Mouse (Mus musculus) hindbrain, postnatal 0 days (tissue): Measurements from ENCODE around the gene Tet1. TPM values are rescaled to one million over a fixed set of nuclear protein-coding genes. Genes with fewer than 3 reads are reported as not detected.
A peak's percentile ranks its signal among the peaks of the same experiment; 100 is the strongest.
"Not testable (repeated sequence)": the region's sequence is repeated elsewhere in the genome, so short reads cannot be mapped to it uniquely, and the experiment has no call there.

Experiments used
- ATAC-seq: fragments of 200-750 bp; cut with Nextera tagmentation; 2 replicates; pipeline ENCODE4 v1.8.0; 2017; ENCODE audit warnings: mild to moderate bottlenecking, moderate TSS enrichment, moderate library complexity
- DNase-seq: peaks from one replicate; pipeline ENCODE4 v3.0.0-alpha.2; 2015; ENCODE audit warnings: low spot score
- H3K27ac ChIP-seq: fragments of 300-500 bp; sonication (generic); 2 replicates; pipeline ENCODE4 v1.5.1; 2014; ENCODE audit warnings: mild to moderate bottlenecking
- H3K27me3 ChIP-seq: fragments of 300-500 bp; sonication (generic); 2 replicates; pipeline ENCODE4 v1.6.1; 2014; ENCODE audit warnings: low read length, mixed read lengths; ENCODE audit not compliant: insufficient read depth
- H3K36me3 ChIP-seq: fragments of 300-500 bp; sonication (generic); 2 replicates; pipeline ENCODE4 v1.6.1; 2014; ENCODE audit warnings: low read length, mixed read lengths; ENCODE audit not compliant: insufficient read depth
- H3K4me1 ChIP-seq: fragments of 300-500 bp; sonication (generic); 2 replicates; pipeline ENCODE4 v1.6.1; 2014; ENCODE audit warnings: antibody characterized with exemption, low read length, mixed read lengths; ENCODE audit not compliant: insufficient read depth
- H3K4me2 ChIP-seq: fragments of 300-500 bp; sonication (generic); 2 replicates; pipeline ENCODE4 v1.6.1; 2014; ENCODE audit warnings: low read depth, mild to moderate bottlenecking, low read length, moderate library complexity, mixed read lengths
- H3K4me3 ChIP-seq: fragments of 300-500 bp; sonication (generic); 2 replicates; pipeline ENCODE4 v1.5.1; 2014; ENCODE audit warnings: low read length
- H3K9ac ChIP-seq: fragments of 300-500 bp; sonication (generic); replicated peaks from 2 replicates; pipeline ENCODE4 v1.6.1; 2014; ENCODE audit warnings: mild to moderate bottlenecking, low read length, moderate library complexity, mixed read lengths
- H3K9me3 ChIP-seq: fragments of 300-500 bp; sonication (generic); 2 replicates; pipeline ENCODE4 v1.6.1; 2016; ENCODE audit warnings: low read length, mixed read lengths
- CTCF ChIP-seq: IDR thresholded peaks from 2 replicates; pipeline ENCODE4 v1.5.1; 2016; ENCODE audit warnings: antibody characterized with exemption, control low read depth, low read depth
- WGBS: fragments of 180-500 bp; shearing (Covaris S2); extraction: QIAGEN DNeasy Blood & Tissue Kit; methylation state at CpG from one replicate; pipeline ENCODE4 v1.1.7; 2014; 5-methylcytosine and 5-hydroxymethylcytosine counted together
- polyA plus RNA-seq: library from polyadenylated mRNA; unstranded; fragments of >200 nt; fragmentation: Nextera tagmentation; extraction: Ambion mirVana; gene quantifications from 2 replicates; pipeline ENCODE4 v1.2.1, GENCODE M21; 2015
- total RNA-seq: library from RNA; depleted of rRNA; stranded (reverse); fragments of >200 nt; gene quantifications from 2 replicates; pipeline ENCODE4 v1.2.3, GENCODE M21; 2014; rRNA removed

Gene Tet1
- 32.8 and 39.5 TPM in 2 replicates for total RNA-seq
- 30.3 and 32.2 TPM in 2 replicates for polyA plus RNA-seq

DNA sequence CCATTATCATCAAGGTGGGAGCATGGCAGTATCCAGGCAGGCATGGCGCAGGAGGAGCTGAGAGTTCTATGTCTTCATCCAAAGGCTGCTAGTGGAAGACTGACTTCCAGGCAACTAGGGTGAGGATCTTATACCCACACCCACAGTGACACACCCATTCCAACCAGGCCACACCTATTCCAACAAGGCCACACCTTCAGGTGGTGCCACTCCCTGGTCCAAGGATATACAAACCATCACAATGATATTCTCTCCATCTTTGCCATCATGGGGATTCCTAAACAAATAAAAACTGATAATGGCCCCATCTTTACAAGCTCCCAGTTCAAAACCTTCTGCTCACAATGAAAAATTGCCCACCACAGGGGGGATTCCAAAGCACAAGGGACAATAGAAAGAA is at the start of gene Tet1:
Gene Tet1, minus strand, starts transcription at position 101 of the 400 bp plus-strand sequence.
- not testable (repeated sequence) for H3K27ac ChIP-seq, H3K4me3 ChIP-seq, H3K9me3 ChIP-seq, H3K9ac ChIP-seq, H3K36me3 ChIP-seq, H3K27me3 ChIP-seq, H3K4me2 ChIP-seq, DNase-seq, H3K4me1 ChIP-seq, ATAC-seq
- no CpG with 5 or more reads among the region's 1 CpGs for WGBS

DNA sequence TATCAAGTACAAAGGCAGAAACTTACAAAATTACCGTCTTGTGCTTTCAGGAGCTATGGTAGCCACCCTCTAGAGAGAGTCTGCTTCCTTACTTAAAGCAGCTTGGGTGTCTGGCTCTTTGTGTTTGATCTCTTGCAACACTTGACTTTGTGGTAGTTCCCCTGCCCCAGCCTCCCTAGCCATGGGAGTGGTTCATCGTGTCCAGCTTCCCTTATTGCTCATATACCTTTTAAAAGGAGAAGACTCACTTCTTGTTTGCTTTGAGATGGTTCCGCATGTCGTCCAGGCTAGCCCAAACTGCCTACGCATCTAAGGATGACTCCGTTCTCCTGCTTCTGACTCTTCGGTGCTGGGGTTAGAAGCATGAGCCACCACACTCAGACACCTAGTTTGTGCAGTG is 39.8 kb upstream of the Tet1 start:
- no peak for ATAC-seq
- 96% methylated on average over 7 of the region's 7 CpGs for WGBS
- H3K4me3 ChIP-seq: no peak overlapping the region

DNA sequence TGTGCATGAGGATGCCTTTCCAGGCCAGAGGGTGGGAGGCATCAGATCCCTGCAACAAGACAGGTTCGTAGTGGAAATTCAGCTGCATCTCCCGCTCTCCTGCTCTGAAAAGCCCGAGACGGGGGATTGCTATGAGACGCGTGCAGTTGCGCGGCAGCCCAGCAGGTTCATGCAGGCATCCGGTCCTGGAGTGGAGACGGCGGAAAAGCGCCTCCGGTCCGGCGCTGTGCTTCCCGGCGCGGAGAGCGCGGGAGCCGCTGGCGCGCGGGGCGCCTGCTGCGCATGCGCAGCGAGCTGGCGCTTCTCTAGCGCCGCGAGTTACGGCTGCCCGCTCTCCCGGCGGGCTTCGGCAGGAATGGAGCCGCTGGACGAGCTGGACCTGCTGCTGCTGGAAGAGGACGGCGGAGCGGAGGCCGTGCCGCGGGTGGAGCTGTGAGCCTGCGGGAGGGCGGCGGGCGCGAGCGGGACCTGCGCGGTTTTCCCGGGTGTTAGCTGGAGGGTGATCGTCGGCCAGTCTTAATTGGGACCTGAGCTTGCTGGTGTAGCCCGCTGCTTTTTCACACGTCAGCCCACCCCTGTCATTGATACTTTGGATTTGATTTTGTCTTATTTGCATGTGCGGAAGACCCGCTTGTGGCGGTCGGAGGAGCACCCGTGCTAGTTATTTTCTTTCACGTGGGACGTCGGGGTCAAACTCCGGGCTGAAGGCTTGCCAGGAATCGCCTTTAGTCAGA is 38.1 kb upstream of the Tet1 start, which contains the start of gene Dna2:
Gene Dna2, plus strand, starts transcription at position 289 of the 734 bp plus-strand sequence.
- peak; percentile 44 for TF ChIP-seq CTCF
- WGBS: under 1% methylated on average over 68 of the region's 68 CpGs

More for the DNA sequence above, 39.8 kb upstream of the Tet1 start:
- no peak overlapping the region for H3K4me2 ChIP-seq
- H3K27ac ChIP-seq: no peak overlapping the region
- H3K9ac ChIP-seq: no peak overlapping the region
- H3K27me3 ChIP-seq: no peaks in the 10 kb centered on the region
- TF ChIP-seq CTCF: no peak
- no peak for DNase-seq
- H3K36me3 ChIP-seq: peaks cover 8% of the 10 kb centered on the region; the same call in 1 of the 2 replicates
- no peaks in the 10 kb centered on the region for H3K4me1 ChIP-seq
- H3K9me3 ChIP-seq: no peaks in the 10 kb centered on the region

DNA sequence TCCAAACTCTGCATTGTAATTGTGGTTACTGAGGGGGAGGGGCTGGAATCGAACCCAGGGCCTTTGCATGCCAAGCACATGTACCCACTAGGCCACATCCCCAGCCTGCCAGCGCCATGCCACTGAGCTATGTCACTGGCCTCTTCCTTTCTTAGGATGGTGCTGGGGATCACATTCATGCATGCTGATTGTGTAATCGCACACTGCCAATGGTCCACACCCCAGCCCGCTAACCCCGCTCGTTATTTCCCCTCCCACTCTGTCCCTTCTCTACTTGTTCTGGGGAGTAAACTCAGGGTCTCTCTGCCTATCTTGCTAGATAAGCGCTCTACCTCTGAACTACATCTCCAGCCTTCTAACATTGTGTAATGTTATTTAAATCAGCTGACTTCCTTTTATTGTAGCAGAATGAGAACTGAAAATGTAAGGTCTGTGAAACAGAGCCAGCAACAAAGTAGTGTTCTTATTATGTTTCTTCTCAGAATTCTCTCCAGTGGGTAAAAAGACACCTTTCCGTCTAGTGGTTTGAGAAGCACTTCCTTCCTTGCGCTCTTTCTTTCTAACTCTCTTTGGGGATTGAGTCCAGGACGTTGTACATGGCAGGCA is 36.3 kb upstream of the Tet1 start:
- Histone ChIP-seq H3K4me3 (no peak overlapping the region), H3K9me3 (no peaks in the 10 kb centered on the region), H3K27ac (no peak overlapping the region), H3K4me1 (no peaks in the 10 kb centered on the region), H3K9ac (no peak overlapping the region), H3K4me2 (no peak overlapping the region), H3K36me3 (peaks cover 29% of the 10 kb centered on the region), H3K27me3 (no peaks in the 10 kb centered on the region)
- no peak for TF ChIP-seq CTCF
- no peak for ATAC-seq
- no peak for DNase-seq
- 91% methylated on average over 10 of the region's 10 CpGs for WGBS

More for the DNA sequence above, 38.1 kb upstream of the Tet1 start, which contains the start of gene Dna2:
- peak within 1 kb of the TSS; percentile 68 for H3K27ac ChIP-seq
- peak; percentile 93 for DNase-seq
- no peaks in the 10 kb centered on the region for H3K4me1 ChIP-seq
- peak within 1 kb of the TSS; percentile 76 for H3K9ac ChIP-seq
- H3K4me2 ChIP-seq: peak within 1 kb of the TSS; percentile 83
- no peaks in the 10 kb centered on the region for H3K27me3 ChIP-seq
- peak within 1 kb of the TSS; percentile 67 for H3K4me3 ChIP-seq
- ATAC-seq: peak; percentile 91
- no peaks in the 10 kb centered on the region for H3K9me3 ChIP-seq
- H3K36me3 ChIP-seq: peaks cover 24% of the 10 kb centered on the region

DNA sequence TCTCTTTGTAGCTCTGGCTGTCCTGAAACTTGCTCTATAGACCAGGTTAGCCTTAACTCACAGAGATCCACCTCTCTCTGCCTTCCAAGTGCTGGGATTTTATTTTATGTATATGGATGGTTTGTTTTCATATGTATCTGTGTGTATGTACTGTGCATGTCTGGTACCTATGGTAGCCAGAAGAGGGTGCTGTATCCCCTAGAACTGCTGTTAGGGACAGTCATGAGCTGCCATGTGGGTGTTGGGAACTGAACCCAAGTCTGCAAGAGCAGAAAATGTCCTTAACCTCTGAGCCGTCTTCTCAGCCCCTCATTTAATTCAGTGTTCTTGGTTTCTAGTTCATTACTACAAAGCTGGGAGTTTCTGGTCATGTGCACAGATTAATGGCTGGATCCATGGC is 23.6 kb upstream of the Tet1 start:
- no peak overlapping the region for H3K4me2 ChIP-seq
- no peak overlapping the region for H3K4me3 ChIP-seq
- H3K27me3 ChIP-seq: no peaks in the 10 kb centered on the region
- peak; percentile 10; the same call in 1 of the 2 replicates for TF ChIP-seq CTCF
- H3K27ac ChIP-seq: no peak overlapping the region
- DNase-seq: no peak
- WGBS: 100% methylated on average over 1 of the region's 1 CpGs
- H3K9ac ChIP-seq: no peak overlapping the region
- H3K4me1 ChIP-seq: no peaks in the 10 kb centered on the region
- H3K9me3 ChIP-seq: no peaks in the 10 kb centered on the region
- peaks cover 18% of the 10 kb centered on the region; the same call in 1 of the 2 replicates for H3K36me3 ChIP-seq
- ATAC-seq: no peak

DNA sequence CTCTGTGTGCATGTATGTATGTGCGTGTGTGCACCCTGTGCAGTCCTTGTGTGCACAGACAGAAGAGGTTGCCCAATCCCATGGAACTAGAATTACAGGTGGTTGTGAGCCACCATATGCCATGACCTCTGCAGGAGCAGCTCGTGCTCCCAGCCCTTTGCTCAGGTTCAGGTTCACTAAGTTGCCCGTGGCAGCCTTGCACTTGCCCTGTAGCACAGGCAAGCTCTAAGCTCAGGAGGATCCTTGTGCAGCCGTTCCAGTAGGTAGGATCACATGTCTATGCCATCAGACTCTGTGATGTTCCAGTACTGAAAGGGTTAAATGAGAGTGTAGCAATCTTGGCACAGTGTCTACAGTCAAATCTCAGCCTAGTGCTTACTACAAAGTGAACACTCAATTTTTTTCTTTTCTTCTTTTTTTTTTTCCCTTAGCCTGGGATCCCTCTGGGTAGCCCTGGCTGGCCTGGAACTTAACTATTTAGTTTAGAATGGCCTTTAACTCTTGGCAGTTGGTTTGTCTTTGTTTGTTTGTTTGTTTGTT is 15.4 kb upstream of the Tet1 start:
- no peak overlapping the region for H3K27ac ChIP-seq
- H3K27me3 ChIP-seq: no peaks in the 10 kb centered on the region
- no peak for ATAC-seq
- H3K4me2 ChIP-seq: no peak overlapping the region
- H3K9ac ChIP-seq: no peak overlapping the region
- no peak for TF ChIP-seq CTCF
- no peak overlapping the region for H3K4me3 ChIP-seq
- H3K36me3 ChIP-seq: peaks cover 10% of the 10 kb centered on the region; the same call in 1 of the 2 replicates
- 85% methylated on average over 4 of the region's 4 CpGs for WGBS
- no peaks in the 10 kb centered on the region for H3K9me3 ChIP-seq
- DNase-seq: no peak
- peaks cover 3% of the 10 kb centered on the region; the same call in 1 of the 2 replicates for H3K4me1 ChIP-seq
